Mouse (Mus musculus) adrenal gland, postnatal 36 days (tissue): ENCODE measurements at regions not wholly inside any gene's neighbourhood (a gene's known extent, or its start where the extent isn't known, plus 50 kb on each side); places are given as distances from the start of the nearest gene placed in this dataset.

Source experiments
- DNase-seq, 2 experiments: peaks; one replicate each; pipeline ENCODE4 v3.0.0; 2021; ENCODE audit warnings: mixed read lengths in 1 of 2

GRCm38 (mm10) chr4:12627158-12627871 lies 455.5 kb upstream of the Fam92a start:
- no peak for DNase-seq

GRCm38 (mm10) chr4:12620756-12621270 lies 449.0 kb upstream of the Fam92a start:
- DNase-seq = no peak

- no peak for DNase-seq
Observed at GRCm38 (mm10) chr4:12620059-12620755, 448.4 kb upstream of the Fam92a start.

GRCm38 (mm10) chr4:12616665-12617064 lies 444.9 kb upstream of the Fam92a start:
- no peak for DNase-seq

- DNase-seq = no peak
Observed at GRCm38 (mm10) chr4:12611511-12611910, 439.7 kb upstream of the Fam92a start.

- DNase-seq = no peak
Observed at GRCm38 (mm10) chr4:12601165-12601919, 429.5 kb upstream of the Fam92a start.

GRCm38 (mm10) chr4:12595801-12596515 lies 424.1 kb upstream of the Fam92a start:
- no peak for DNase-seq

GRCm38 (mm10) chr4:12592973-12593372 lies 421.2 kb upstream of the Fam92a start:
- no peak for DNase-seq

- DNase-seq = no peak
Observed at GRCm38 (mm10) chr4:12578102-12578501, 406.3 kb upstream of the Fam92a start.

- DNase-seq = peak; percentile 38 to 57
Observed at GRCm38 (mm10) chr4:12571881-12572280, 400.1 kb upstream of the Fam92a start.

- no peak for DNase-seq
Observed at GRCm38 (mm10) chr4:12570689-12571088, 398.9 kb upstream of the Fam92a start.

- DNase-seq = no peak
Observed at GRCm38 (mm10) chr4:12567643-12568042, 395.8 kb upstream of the Fam92a start.

GRCm38 (mm10) chr4:12563016-12563415 lies 391.2 kb upstream of the Fam92a start:
- DNase-seq = no peak

- DNase-seq = no peak
Observed at GRCm38 (mm10) chr4:12560546-12560945, 388.7 kb upstream of the Fam92a start.

GRCm38 (mm10) chr4:12560015-12560414 lies 388.2 kb upstream of the Fam92a start:
- no peak for DNase-seq

GRCm38 (mm10) chr4:12557105-12557504 lies 385.3 kb upstream of the Fam92a start:
- DNase-seq = no peak

- no peak for DNase-seq
Observed at GRCm38 (mm10) chr4:12549265-12549664, 377.4 kb upstream of the Fam92a start.

- no peak for DNase-seq
Observed at GRCm38 (mm10) chr4:12543906-12544305, 372.1 kb upstream of the Fam92a start.

GRCm38 (mm10) chr4:12541508-12541907 lies 369.7 kb upstream of the Fam92a start:
- DNase-seq = no peak

GRCm38 (mm10) chr4:12539184-12539791 lies 367.5 kb upstream of the Fam92a start:
- DNase-seq = no peak

GRCm38 (mm10) chr4:12538694-12539121 lies 366.9 kb upstream of the Fam92a start:
- peak; percentile 16 to 50 for DNase-seq

- DNase-seq = no peak
Observed at GRCm38 (mm10) chr4:12538043-12538442, 366.2 kb upstream of the Fam92a start.
